Mouse (Mus musculus) liver, embryonic 16.5 days (tissue): Measurements from ENCODE around the gene Serping1. TPM values are rescaled to one million over a fixed set of nuclear protein-coding genes. Genes with fewer than 3 reads are reported as not detected.
"Not testable (repeated sequence)": the region's sequence is repeated elsewhere in the genome, so short reads cannot be mapped to it uniquely, and the experiment has no call there.

ENCODE experiments used
- ATAC-seq: fragments of 200-750 bp; cut with Nextera tagmentation; 2 replicates; pipeline ENCODE4 v1.8.0; 2017; ENCODE audit warnings: low read depth, mild to moderate bottlenecking, moderate number of reproducible peaks, moderate library complexity
- H3K27ac ChIP-seq: fragments of 300-500 bp; sonication (generic); 2 replicates; pipeline ENCODE4 v1.5.1; 2014; ENCODE audit warnings: mild to moderate bottlenecking, low read length
- H3K27me3 ChIP-seq: fragments of 300-500 bp; sonication (generic); 2 replicates; pipeline ENCODE4 v1.6.1; 2014; ENCODE audit warnings: low read depth, low read length, mixed read lengths; ENCODE audit not compliant: control insufficient read depth, insufficient read depth
- H3K36me3 ChIP-seq: fragments of 300-500 bp; sonication (generic); 2 replicates; pipeline ENCODE4 v1.6.1; 2014; ENCODE audit warnings: mild to moderate bottlenecking; ENCODE audit not compliant: control insufficient read depth, insufficient read depth
- H3K4me1 ChIP-seq: fragments of 300-500 bp; sonication (generic); 2 replicates; pipeline ENCODE4 v1.6.1; 2014; ENCODE audit warnings: low read depth, low read length, mixed read lengths; ENCODE audit not compliant: control insufficient read depth
- H3K4me2 ChIP-seq: fragments of 300-500 bp; sonication (generic); 2 replicates; pipeline ENCODE4 v1.6.1; 2014; ENCODE audit warnings: low read depth, low read length, mixed read lengths
- H3K4me3 ChIP-seq: fragments of 300-500 bp; sonication (generic); 2 replicates; pipeline ENCODE4 v1.5.1; 2014; ENCODE audit warnings: low read depth, mild to moderate bottlenecking, low read length
- H3K9ac ChIP-seq: fragments of 300-500 bp; sonication (generic); 2 replicates; pipeline ENCODE4 v1.6.1; 2014; ENCODE audit warnings: low read depth, low read length
- H3K9me3 ChIP-seq: fragments of 300-500 bp; sonication (generic); replicated peaks from 2 replicates; pipeline ENCODE4 v1.6.1; 2016; ENCODE audit warnings: low read length; ENCODE audit not compliant: control insufficient read depth
- WGBS: fragments of 180-500 bp; shearing (Covaris S2); extraction: QIAGEN DNeasy Blood & Tissue Kit; methylation state at CpG from one replicate; pipeline ENCODE4 v1.1.7; 2014; ENCODE audit not compliant: insufficient replicate concordance; 5-methylcytosine and 5-hydroxymethylcytosine counted together
- polyA plus RNA-seq: library from polyadenylated mRNA; unstranded; fragments of >200 nt; fragmentation: Nextera tagmentation; extraction: Ambion mirVana; gene quantifications from 2 replicates; pipeline ENCODE4 v1.2.1, GENCODE M21; 2015

Gene Serping1
- polyA plus RNA-seq, 1 experiment from 2014 or later, result 133 TPM

GRCm38 (mm10) chr2:84731206-84731605 is 44.0 kb downstream of the Serping1 start:
- H3K9me3 ChIP-seq, result no peaks in the 10 kb centered on the region
- H3K27ac ChIP-seq, result peak overlapping the region; percentile 97
- no peak for ATAC-seq
- H3K36me3 ChIP-seq, result peaks cover under 1% of the 10 kb centered on the region; the same call in 1 of the 2 replicates
- H3K4me2 ChIP-seq, result no peak overlapping the region
- peaks cover 62% of the 10 kb centered on the region for H3K4me1 ChIP-seq
- peak overlapping the region; percentile 23; the same call in 1 of the 2 replicates for H3K9ac ChIP-seq
- whole genome bisulfite sequencing, result 71% methylated on average over 3 of the region's 3 CpGs
- no peak overlapping the region for H3K4me3 ChIP-seq
- H3K27me3 ChIP-seq, result no peaks in the 10 kb centered on the region; the same call in 1 of the 2 replicates

GRCm38 (mm10) chr2:84728191-84728590 is 47.1 kb downstream of the Serping1 start:
- Histone ChIP-seq H3K27ac (peak overlapping the region; percentile 97), H3K4me1 (peaks cover 57% of the 10 kb centered on the region), H3K36me3 (peaks cover 25% of the 10 kb centered on the region), H3K4me2 (peak overlapping the region; percentile 87)
- H3K27me3 ChIP-seq, ATAC-seq, H3K4me3 ChIP-seq, H3K9me3 ChIP-seq, H3K9ac ChIP-seq: not testable (repeated sequence)
- 81% methylated on average over 5 of the region's 5 CpGs for WGBS

- Histone ChIP-seq H3K4me3 (peak within 1 kb of the TSS; percentile 77), H3K36me3 (peaks cover 28% of the 10 kb centered on the region), H3K4me1 (peaks cover 49% of the 10 kb centered on the region), H3K27me3 (no peaks in the 10 kb centered on the region), H3K27ac (peak within 1 kb of the TSS; percentile 97), H3K4me2 (peak within 1 kb of the TSS; percentile 87), H3K9me3 (no peaks in the 10 kb centered on the region), H3K9ac (peak within 1 kb of the TSS; percentile 79)
- WGBS, result 0% methylated on average over 39 of the region's 39 CpGs
- ATAC-seq, result peak; percentile 96
Measured at GRCm38 (mm10) chr2:84727172-84727858, 47.9 kb downstream of the Serping1 start, which contains the start of gene Clp1. TSS of gene Clp1 (minus strand) at chr2:84727350.

- Histone ChIP-seq H3K4me2 (peak overlapping the region; percentile 68), H3K9me3 (no peaks in the 10 kb centered on the region), H3K36me3 (peaks cover 30% of the 10 kb centered on the region), H3K4me1 (peaks cover 43% of the 10 kb centered on the region), H3K27ac (peak overlapping the region; percentile 97), H3K4me3 (peak overlapping the region; percentile 77), H3K9ac (peak overlapping the region; percentile 79), H3K27me3 (no peaks in the 10 kb centered on the region)
- under 1% methylated on average over 9 of the region's 9 CpGs for WGBS
- no peak for ATAC-seq
Measured at GRCm38 (mm10) chr2:84726716-84727115, 48.5 kb downstream of the Serping1 start.

- ATAC-seq, result no peak
- H3K27me3 ChIP-seq, result no peaks in the 10 kb centered on the region
- H3K4me3 ChIP-seq, result peak overlapping the region; percentile 77
- H3K4me2 ChIP-seq, result peak overlapping the region; percentile 68
- H3K4me1 ChIP-seq, result peaks cover 42% of the 10 kb centered on the region
- peaks cover 37% of the 10 kb centered on the region for H3K36me3 ChIP-seq
- WGBS, result 82% methylated on average over 10 of the region's 10 CpGs
- H3K9ac ChIP-seq, result peak overlapping the region; percentile 79
- peak overlapping the region; percentile 24; the same call in 1 of the 2 replicates for H3K27ac ChIP-seq
- no peaks in the 10 kb centered on the region for H3K9me3 ChIP-seq
Measured at GRCm38 (mm10) chr2:84725770-84726169, 49.5 kb downstream of the Serping1 start.

- H3K4me1 ChIP-seq, result peaks cover 32% of the 10 kb centered on the region
- H3K4me3 ChIP-seq, result no peak overlapping the region
- H3K27ac ChIP-seq, result peak overlapping the region; percentile 17; the same call in 1 of the 2 replicates
- 92% methylated on average over 14 of the region's 14 CpGs for WGBS
- no peaks in the 10 kb centered on the region for H3K9me3 ChIP-seq
- H3K27me3 ChIP-seq, result no peaks in the 10 kb centered on the region
- ATAC-seq, result no peak
- peaks cover 37% of the 10 kb centered on the region for H3K36me3 ChIP-seq
- no peak overlapping the region for H3K9ac ChIP-seq
- H3K4me2 ChIP-seq, result no peak overlapping the region
Measured at GRCm38 (mm10) chr2:84723856-84724255, 51.4 kb downstream of the Serping1 start.

- no peak overlapping the region for H3K9ac ChIP-seq
- no peaks in the 10 kb centered on the region for H3K9me3 ChIP-seq
- H3K36me3 ChIP-seq, result peaks cover 37% of the 10 kb centered on the region
- 0 out of 2 replicates have a peak overlapping the region, but pooled peaks have one; percentile 0 for H3K4me2 ChIP-seq
- 28% methylated on average over 3 of the region's 3 CpGs for WGBS
- no peak for ATAC-seq
- 0 out of 2 replicates have a peak overlapping the region, but pooled peaks have one; percentile 6 for H3K27ac ChIP-seq
- no peaks in the 10 kb centered on the region for H3K27me3 ChIP-seq
- peaks cover 35% of the 10 kb centered on the region for H3K4me1 ChIP-seq
- H3K4me3 ChIP-seq, result no peak overlapping the region
Measured at GRCm38 (mm10) chr2:84721182-84721581, 54.1 kb downstream of the Serping1 start.

GRCm38 (mm10) chr2:84720718-84721117 is 54.5 kb downstream of the Serping1 start:
- H3K27me3 ChIP-seq, result no peaks in the 10 kb centered on the region
- H3K27ac ChIP-seq, result no peak overlapping the region
- no peak overlapping the region for H3K9ac ChIP-seq
- H3K4me2 ChIP-seq, result no peak overlapping the region
- no peak overlapping the region for H3K4me3 ChIP-seq
- H3K4me1 ChIP-seq, result peaks cover 30% of the 10 kb centered on the region
- H3K36me3 ChIP-seq, result peaks cover 36% of the 10 kb centered on the region
- no peak for ATAC-seq
- WGBS, result 80% methylated on average over 2 of the region's 2 CpGs
- H3K9me3 ChIP-seq, result no peaks in the 10 kb centered on the region

GRCm38 (mm10) chr2:84717357-84717756 is 57.9 kb downstream of the Serping1 start:
- peak overlapping the region; percentile 96 for H3K4me2 ChIP-seq
- WGBS, result 83% methylated on average over 4 of the region's 4 CpGs
- H3K9ac ChIP-seq, result no peak overlapping the region; the same call in 1 of the 2 replicates
- H3K27me3 ChIP-seq, result no peaks in the 10 kb centered on the region
- peaks cover 26% of the 10 kb centered on the region for H3K4me1 ChIP-seq
- peak overlapping the region; percentile 91 for H3K27ac ChIP-seq
- no peak for ATAC-seq
- H3K4me3 ChIP-seq, result no peak overlapping the region
- H3K36me3 ChIP-seq, result peaks cover 9% of the 10 kb centered on the region
- H3K9me3 ChIP-seq, result no peaks in the 10 kb centered on the region
